Mouse (Mus musculus) yolk sac, embryonic 10.5 days (tissue): ENCODE measurements around the gene Clip1.
"Not testable (repeated sequence)": the region's sequence is repeated elsewhere in the genome, so short reads cannot be mapped to it uniquely, and the experiment has no call there.

Experiments
- DNase-seq: peaks from one replicate; pipeline ENCODE4 v3.0.0-alpha.2; 2017; ENCODE audit warnings: low spot score

Clip1 gene

DNA sequence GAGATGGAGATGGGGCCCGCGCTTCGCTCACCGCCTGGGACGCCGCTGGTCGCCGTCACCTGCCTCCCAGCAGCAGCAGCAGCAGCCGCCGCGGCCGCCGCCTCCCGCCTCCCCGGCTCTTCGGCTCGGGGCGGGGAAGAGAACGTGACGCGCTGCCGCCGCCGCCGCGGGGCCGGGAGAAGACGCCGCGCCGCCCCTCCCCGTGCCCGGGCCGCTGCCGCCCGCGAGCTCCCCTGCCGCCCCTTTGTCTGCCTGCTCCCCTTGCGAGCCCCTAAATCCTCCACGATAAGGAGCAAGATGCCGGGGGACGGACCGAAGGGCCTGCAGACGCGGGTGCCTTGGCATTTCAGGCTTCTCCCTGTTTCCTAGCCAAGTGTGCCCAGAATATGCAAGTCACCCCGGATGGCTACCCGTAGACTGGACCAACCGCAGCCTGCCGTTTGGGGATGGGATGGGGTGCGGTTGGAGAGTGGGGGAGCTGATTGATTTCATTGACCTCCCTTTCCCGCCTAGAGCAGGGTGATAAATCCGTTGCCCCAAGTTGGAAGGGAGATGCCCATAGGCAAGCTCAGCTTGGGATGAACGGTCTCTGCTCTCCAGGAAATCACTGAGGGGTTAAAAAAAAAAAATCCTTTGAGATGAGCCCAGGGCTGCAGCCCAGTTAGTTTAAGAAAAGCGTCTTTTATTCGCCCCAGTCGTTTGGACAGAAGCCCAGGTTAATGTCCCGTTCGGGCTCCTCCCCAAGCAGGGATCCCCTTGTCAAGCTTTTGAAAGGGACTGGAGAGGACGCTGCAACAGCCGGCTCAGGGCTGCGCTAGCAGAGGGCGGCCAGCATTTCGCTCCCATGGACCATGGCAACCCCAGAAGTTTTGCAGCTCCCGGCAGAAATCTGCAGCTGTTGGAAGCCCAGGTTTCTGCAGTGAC, at the start of gene Clip1:
TSS of gene Clip1 (minus strand) at position 398 of the 924 bp plus-strand sequence.
- DNase-seq: peak; percentile 57

DNA sequence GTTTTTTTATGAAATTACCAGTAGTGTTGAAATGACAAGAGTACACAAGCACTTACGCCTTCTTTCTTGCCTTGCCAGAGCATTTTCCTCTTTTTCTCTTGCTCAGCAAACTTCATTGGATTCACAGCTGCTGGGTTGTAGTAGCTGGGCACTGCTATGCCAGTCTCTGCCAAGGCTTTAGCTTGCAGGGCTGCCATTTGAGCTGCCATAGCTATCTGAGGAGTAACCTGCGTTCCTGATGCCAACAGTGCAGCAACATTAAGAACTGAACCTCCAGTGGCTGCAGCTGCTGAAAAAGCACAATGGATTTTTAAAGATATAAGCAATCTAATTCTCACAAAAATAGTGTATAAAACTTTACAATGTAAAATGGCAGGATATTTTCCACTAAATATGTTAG, 46.6 kb upstream of the Clip1 start:
- DNase-seq: no peak

DNA sequence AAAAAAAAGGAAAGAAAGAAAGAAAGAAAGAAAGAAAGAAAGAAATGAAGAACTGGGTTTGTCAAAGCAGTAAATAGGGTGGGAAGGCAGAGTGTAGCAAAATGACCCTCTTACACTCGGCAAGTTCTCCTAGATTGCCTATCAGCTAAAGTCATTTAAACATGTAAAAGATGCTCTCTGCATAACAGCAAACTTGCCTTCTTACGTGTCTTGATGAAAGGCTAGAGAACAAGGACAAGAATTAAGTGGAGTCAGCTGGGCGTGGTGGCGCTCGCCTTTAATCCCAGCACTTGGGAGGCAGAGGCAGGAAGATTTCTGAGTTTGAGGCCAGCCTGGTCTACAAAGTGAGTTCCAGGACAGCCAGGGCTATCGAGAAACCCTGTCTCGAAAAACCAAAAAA, 39.4 kb upstream of the Clip1 start:
- DNase-seq: not testable (repeated sequence)

DNA sequence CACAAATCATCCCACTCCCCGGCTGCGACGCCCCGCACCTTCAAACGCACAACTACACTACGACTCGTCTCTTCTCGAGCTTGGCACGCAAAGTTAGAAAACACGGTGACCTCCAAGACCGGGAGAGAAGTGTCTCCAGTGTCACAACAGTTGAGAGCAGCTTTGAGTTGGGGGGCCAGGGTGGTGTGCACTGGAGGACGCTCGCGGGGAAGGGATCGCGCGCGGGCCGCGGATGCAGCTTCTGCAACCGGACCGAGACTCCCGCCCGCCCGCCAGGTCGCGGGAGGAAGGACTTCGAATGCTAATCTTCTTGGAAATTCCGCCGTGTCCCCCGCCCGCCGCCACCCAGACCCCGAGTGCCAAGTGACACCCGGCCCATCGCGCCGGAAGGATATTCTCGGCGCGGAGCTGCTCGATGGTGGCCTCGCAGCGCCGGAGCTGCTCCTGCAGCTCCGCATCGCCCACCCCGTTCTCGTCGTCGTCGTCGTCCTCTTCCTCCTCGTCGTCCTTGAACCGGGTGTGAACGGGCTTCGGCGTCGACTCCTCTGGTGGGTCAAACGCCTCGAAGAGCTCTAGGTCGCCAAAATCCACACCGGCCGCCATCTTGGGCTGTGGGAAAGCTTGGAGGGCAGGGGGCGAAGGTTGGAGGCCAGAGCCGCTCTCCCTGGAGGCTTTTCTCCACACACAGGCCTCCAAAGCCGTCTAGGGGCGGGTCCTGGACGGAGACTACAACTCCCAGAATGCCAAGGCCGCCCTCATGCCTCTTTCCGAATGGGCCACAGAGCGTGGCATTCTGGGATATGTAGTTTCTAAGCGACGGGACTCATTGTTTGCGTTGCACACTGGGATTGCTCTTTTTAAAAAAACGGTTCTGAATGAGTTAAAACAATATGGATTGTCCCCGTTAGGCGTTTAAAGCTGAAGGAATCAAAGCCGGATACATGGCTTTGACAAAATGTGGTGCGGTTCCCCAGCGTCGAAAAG, 36.2 kb upstream of the Clip1 start, which contains the start of gene Zcchc8:
TSS of gene Zcchc8 (minus strand) at position 773 of the 984 bp plus-strand sequence.
- peak; percentile 99 for DNase-seq

DNA sequence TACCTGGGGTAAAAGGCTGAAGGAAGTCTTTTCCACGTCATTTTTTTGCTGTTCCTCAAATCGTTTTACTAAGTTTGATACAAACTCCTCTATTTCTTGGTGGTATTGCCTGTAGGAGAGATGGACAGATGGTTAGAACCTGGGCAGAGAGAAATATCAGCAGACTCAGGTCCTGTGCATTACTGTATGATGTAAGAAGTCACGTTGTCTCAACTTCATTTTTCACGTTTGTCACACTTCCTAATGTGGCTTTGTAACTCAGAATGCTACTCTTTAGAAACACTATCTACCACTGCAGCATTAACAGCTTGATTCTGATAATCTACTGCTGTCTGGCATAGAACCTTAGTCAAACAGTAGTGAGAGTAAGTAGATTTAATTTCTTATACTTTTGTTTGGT, 30.2 kb upstream of the Clip1 start:
- no peak for DNase-seq

DNA sequence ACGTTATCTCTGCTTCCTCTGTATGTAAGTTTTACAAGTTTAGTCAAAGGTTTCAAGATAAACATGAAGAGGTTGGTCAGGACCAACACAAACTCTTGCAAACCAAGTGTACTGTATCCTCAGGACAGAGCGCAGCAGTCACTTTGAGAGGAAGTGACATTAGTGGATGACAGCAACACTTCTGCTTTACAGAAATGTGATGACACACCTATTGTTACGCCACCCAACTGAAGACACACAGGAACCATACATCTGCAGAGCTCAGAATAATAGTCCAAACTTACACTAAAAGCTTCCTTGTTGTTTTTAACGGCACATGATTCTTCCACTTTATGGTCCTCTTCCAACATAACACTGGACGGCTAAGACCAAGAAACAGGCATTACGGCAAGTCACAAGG, 29.4 kb upstream of the Clip1 start:
- DNase-seq: no peak

DNA sequence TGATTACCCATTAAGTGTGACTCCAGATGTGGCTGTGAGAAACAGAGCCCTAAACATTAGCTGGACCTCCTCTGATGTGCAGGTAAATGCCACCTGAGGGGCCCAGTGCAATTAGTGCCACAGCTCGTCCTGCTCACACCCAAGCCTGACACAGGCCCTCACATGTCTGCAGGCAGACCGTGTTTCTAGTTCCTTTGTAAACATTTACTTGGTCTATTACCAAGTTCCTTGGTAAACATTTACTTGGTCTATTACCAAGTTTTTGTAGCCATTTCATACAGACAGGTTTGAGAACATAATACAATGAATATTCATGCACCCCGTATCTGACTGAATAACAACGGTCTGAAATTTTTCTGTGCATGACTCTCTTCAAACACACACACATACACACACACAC, 25.2 kb upstream of the Clip1 start:
- no peak for DNase-seq

DNA sequence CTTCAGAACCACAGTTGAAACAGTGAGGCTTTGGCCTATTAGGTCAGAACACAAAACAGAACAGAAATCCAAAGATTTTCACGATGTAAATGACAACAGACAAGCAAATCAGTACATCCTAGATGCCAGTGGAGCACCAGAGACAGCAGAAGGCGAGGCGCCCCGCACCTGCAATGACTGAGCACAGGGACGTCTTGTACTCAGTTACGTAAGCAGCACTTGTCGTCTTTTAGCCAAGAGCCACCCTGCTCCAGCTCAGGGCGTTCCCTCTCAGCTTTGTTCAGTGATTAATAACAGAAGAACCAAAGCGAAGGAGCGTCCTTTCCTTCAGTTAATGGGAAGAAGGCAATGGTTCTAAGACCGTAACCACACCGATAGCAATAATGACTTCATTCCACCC, 24.2 kb upstream of the Clip1 start:
- no peak for DNase-seq

DNA sequence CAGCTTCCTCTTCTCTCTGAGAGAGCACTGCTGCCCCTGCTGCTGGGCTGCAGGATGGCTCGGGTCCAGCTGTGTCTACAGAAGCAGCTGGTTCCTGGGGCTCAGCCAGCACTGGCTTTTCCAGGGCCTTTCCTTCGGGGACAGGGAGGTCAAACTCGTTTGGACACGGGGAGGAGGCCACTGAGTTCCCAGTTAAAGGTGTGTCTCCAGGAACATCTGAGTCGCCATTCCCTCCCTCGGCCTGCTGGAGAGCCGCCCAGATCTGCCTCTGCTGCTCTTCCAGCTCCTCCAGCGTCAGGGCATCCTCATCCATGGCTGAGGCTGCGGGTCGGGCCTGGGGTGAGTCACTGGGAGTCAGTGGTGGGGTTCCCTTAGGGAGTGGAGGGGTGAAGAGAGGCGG, 16.2 kb upstream of the Clip1 start:
- DNase-seq: no peak

DNA sequence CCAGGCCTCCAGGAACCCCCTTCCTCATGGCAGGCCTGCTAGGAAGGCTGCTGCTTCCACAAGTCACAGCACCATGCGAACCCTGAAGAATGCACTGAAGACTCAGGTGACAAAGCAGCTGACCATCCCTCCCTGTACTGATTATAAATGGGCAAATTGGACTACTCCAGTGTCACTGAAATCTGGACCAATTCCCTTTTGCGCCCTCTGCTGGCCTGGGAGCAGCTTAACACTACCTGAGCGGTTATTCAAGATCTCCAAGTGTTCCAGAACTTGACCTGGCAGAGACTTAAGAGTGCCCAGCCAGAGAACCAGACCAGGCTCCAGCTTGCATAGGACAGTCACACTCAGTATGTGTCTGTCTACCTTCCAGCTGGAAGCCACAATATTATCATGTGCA, 14.8 kb upstream of the Clip1 start:
- peak; percentile 49 for DNase-seq

DNA sequence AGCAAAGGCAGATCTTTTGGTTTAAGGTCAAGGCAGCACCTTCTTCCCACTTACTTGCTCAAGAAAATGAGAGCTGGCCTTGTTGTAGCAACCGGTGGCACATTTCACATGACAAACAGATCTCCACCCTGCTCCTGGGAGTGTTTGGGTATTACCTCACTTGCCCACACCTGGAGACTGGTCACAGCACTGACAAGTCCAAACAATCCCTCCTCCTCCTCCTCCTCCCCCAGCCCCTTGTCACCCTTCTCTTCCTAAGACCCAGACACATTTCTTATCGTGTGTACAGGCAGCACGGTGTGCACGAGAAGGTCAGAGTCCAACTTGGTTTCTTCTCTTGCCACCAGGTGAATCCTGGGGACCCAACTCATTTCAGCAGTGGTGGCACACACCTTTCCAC, 12.5 kb upstream of the Clip1 start:
- DNase-seq: peak; percentile 74

DNA sequence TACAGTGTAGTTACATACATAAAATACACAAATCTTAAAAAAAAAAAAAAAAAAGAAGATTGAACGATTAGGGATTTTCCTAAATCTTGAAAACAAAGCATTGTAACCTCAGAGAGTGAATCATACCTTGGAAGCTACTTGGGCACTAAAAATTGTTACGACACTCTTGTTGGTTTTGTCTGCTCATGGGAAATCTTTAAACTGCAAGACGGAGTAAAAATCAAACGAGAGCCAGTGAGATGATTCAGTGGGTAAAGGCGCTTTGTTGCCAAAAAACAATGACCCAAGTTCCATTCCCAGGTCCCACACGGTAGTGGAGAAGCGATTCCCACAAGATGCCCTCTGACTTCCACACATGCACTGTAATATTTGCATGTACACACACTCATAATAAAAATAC, 11.8 kb upstream of the Clip1 start:
- DNase-seq: no peak

DNA sequence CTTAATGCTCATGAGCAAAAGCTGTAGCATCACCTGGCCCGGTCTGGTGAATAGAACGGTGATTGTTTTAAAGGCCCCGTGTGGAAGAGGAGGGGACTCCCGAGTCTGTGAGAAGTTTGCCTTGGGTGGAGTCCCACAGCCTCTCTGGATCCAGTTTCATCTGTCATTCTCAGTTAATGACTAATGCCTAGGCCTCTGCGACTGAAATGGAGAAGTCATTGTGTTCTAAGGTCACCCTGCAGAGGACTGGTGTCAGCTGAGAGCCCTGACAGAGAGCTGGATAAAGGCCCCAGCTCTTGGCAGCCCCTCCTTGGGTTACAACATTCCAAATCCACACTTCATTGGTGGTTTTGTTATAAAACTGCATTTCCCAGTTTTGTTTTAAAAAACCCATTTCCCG, 10.1 kb upstream of the Clip1 start:
- peak; percentile 41 for DNase-seq

DNA sequence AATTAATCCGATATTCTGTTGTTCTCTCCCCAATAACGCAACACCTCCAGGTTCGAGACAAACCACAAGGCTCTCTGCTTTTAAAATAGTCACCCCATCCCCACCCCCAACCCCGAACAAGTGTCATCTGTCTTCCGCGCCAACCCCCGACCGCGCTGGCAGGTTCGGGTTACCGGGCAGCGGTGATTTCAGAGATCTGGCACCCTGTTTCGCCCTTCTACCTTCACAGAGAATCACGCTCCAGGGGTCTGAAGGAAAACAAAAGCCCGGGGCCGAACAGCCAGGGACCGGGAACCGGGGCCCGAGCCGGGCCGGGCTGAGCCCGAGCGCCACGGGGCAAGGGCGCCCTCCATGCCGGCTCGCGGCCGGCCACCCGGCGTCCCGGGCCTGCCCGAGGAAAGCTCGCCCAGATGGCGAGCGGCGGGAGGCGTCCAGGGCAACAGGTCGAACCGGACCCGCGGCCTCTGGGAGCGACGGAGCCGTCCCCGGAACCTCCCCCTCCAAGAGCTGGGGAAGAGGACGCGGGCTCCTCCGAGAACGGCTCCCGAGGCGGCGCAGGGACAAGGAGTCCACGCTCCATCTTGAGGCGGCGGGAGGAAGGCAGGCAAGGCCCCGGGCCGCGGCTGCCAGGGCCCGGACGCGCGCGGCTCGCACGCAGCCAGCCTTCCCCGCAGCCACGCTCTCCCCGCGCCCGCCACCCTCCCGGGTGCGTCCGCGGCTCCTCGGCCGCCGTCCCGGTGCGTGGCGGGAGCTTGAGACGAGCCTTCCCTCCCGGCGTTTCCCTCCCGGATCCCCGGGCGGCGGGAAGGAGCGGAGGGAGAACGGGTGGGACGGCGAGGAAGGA, 819 bp downstream of the Clip1 start:
- DNase-seq: peak; percentile 67

DNA sequence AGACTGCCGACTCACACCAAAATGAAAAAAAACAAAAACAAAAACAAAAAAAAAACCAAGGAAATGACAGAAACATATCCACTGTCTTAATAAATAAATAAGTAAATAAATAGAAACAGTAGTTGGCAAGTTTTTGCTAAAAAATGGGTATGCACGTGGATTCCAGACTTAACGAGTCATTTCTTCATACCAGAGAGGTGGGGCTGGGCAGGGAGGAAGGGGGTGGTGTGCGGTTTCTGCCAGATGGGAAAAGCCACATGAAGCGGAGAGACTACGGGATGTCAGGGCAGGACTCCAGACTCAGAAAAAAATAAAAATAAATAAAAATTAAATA, 1.4 kb downstream of the Clip1 start:
- no peak for DNase-seq

DNA sequence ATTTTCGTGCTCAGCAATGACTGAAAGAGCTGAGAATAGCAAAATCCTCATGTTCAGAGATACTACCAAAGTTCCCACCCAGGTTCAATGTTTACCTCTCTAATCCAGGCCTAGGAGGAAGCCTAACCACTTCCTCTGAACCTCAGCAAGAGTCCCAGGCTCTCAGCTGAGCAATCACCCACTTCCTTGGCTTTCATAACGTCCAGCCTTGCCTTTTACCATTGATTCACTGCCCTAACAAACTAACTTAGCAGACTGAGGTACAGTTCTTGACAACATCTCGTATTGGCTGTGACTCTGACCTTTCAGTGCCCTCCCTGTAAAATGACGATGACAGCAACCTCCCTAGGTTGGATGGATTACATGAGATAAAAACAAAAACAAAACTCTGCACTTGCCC, 2.0 kb downstream of the Clip1 start:
- DNase-seq: no peak

DNA sequence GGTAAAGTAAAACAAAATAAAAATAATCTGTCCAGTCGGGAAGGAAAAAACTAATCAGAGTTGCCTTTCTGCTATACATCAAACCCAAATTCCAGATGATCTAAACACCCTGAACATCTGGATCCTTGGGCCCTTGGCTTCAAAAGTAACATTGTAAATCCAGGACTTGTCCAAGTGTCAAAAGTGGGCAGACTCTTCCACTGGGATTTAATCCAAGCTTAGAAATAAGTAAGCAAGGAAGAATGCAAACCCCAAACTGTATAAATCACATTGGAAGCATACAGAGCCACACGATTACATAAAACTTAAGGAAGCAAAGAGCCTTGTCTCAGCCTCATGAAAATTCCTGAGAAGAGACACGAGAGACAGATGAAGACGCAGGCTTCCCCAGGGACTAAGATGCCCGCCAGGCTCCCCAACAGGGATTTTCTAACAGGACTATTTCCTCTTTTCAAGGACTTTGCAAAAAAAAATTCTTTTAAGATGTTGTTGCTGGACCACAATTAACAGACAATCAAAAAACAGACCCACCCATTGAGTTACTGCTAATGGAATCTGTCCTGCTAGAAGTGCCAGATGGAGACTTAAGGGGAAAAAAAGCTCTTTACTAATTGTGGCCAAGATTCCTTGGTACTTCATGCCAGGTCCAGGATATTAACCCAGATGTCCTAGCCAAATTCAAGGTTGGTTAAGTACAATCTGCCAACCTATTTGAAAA, 4.7 kb downstream of the Clip1 start:
- DNase-seq: no peak

DNA sequence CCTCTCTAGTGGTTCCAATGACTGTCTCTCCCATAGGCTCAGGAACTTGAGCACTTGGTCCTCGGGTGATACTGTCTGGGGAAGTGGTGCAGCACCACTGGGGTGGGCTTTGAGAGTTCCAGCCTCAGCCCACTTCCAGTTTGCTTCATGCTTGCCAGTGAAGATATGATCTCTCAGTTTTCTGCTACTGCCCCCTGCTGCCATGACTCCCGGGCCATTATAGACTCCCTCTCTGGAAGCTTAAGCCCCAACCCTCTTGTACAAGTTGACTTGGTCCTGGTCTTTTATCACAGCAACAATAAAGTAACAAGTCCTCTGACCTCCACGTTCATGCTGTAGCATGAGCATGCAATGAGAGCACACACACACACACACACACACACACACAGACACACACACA, 5.3 kb downstream of the Clip1 start:
- DNase-seq: no peak

DNA sequence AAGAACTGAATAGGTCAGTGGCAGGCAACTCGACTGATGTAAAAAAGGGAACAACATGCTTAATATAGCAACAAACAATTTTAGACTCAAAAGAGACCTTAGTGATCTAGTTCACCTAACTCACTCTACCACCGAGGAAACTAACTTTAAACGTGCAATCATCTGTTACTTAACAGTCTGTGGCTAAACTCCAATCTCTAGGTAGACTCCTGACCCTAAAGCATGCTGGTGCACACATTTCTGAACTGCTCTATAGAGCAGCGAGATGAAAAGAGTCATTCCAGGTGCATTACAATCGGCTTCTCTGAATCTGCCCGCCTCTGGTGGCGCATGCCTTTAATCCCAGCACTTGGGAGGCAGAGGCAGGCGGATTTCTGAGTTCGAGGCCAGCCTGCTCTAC, 8.7 kb downstream of the Clip1 start:
- DNase-seq: no peak

DNA sequence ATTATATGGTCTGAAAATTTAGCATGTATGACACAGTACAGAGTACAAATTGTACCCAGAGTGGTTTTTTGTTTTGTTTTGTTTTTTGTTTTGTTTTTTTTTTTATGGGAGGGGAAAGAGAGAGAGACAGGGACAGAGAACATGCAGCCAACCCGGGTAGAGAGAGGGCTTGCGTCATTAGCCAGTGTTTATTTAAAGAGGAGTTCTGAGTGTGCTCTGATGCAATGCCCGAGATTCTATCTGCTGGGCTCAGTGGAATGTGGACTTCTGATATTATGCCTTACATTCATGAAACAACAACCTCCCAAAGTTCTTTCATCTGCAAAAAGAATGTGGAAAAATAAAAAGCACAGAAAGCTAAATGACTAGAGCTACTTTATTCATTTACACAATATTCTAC, 9.2 kb downstream of the Clip1 start:
- no peak for DNase-seq

DNA sequence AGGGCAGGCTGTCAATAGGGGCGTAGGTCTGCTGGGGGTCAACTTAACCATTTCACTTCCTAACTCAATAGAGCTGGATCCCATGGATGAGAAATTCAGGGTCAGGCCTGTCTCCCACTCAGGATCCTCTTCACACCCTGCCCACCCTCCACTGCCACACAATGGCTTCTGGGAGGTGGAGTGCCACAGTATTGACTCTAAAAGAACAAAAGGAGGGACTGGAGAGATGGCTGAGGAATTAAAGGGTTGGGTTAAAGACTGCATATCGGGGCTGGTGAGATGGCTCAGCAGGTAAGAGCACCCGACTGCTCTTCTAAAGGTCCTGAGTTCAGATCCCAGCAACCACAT, 13.0 kb downstream of the Clip1 start:
- no peak for DNase-seq
